Mouse (Mus musculus): Measurements from ENCODE around the gene Csmd2. TPM values are rescaled to one million over a fixed set of nuclear protein-coding genes. Genes with fewer than 3 reads are reported as not detected.

Csmd2 gene
- total RNA-seq, 2 experiments from 2014 or later: 62.7 to 64.6 TPM

Other genes with a start within 250 kb of the Csmd2 start
- 1 to 10 TPM; 1.6 TPM for gene CK137956, start 16.9 kb upstream of the Csmd2 start, total RNA-seq (2021)

Data from left cerebral cortex, postnatal 25 days (tissue).